Mouse (Mus musculus) small intestine, adult 10 weeks (tissue): Measurements from ENCODE around the gene Krt2. TPM values are rescaled to one million over a fixed set of nuclear protein-coding genes. Genes with fewer than 3 reads are reported as not detected.

Experiments used
- polyA plus RNA-seq: library from polyadenylated mRNA; stranded (reverse); fragments of 350-450 nt; fragmentation: Illumina TruSeq; extraction: RNeasy Lipid Tissue Mini Kit (QIAGEN cat#74804); gene quantifications from one replicate; pipeline ENCODE4 v1.2.3, GENCODE M21; 2014; ENCODE audit warnings: low replicate concordance

The Krt2 gene
- polyA plus RNA-seq = not detected

GRCm38 (mm10) chr15:101817875-101818274 is at the start of gene Krt2:
Gene Krt2, minus strand, starts transcription at chr15:101818169.

DNA sequence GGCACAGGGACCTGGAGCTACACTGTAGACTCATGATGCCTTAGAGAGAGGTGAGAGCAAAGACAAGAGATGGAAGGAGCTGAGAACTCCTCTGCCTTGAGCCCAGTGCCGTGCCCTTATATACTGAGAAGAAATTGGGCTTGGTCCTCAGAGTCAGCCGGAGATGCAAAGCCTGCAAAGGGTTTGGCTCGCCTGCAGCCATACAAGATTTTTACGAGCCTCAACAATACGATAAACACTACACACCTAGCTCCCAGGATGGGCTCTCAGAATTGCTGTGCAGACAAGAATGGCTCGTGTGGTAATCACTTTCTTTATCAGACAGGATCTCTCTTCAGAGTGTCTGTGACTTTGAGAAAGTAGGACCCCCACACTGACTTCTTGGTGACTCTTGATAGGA is 32.7 kb upstream of the Krt2 start, which contains the start of gene Krt1:
TSS of gene Krt1 (minus strand) at position 101 of the 400 bp plus-strand sequence.

GRCm38 (mm10) chr15:101802296-101802835 is 15.6 kb downstream of the Krt2 start, which contains the start of gene Krt73:
Gene Krt73, minus strand, starts transcription at chr15:101802346.

GRCm38 (mm10) chr15:101786360-101786759 is 31.6 kb downstream of the Krt2 start, which contains the start of gene Krt72:
Gene Krt72, minus strand, starts transcription at chr15:101786460.

Other genes with a start within 250 kb of the Krt2 start
- not detected for gene Krt75, start 244.3 kb downstream of the Krt2 start, polyA plus RNA-seq
- gene Gm5414, start 190.0 kb downstream of the Krt2 start, polyA plus RNA-seq = not detected
- not detected for gene Gm5478, start 170.8 kb downstream of the Krt2 start, polyA plus RNA-seq
- gene Krt6b, start 137.9 kb downstream of the Krt2 start, polyA plus RNA-seq = not detected
- gene Krt6a, start 123.9 kb downstream of the Krt2 start, polyA plus RNA-seq = not detected
- not detected for gene Krt5, start 105.3 kb downstream of the Krt2 start, polyA plus RNA-seq
- not detected for gene Krt71, start 75.1 kb downstream of the Krt2 start, polyA plus RNA-seq
- gene Krt72, start 31.7 kb downstream of the Krt2 start, polyA plus RNA-seq = not detected
- gene Krt73, start 15.8 kb downstream of the Krt2 start, polyA plus RNA-seq = not detected
- gene Krt1, start 32.6 kb upstream of the Krt2 start, polyA plus RNA-seq = not detected
- not detected for gene Krt77, start 51.5 kb upstream of the Krt2 start, polyA plus RNA-seq
- not detected for gene Krt76, start 74.8 kb upstream of the Krt2 start, polyA plus RNA-seq
- not detected for gene Krt4, start 106.6 kb upstream of the Krt2 start, polyA plus RNA-seq
- gene Krt79, start 122.2 kb upstream of the Krt2 start, polyA plus RNA-seq = not detected
- not detected for gene Krt78, start 136.1 kb upstream of the Krt2 start, polyA plus RNA-seq
- 56.2 TPM for gene Krt8, start 186.3 kb upstream of the Krt2 start, polyA plus RNA-seq
- gene Krt18, start 210.0 kb upstream of the Krt2 start, polyA plus RNA-seq = 1.4 TPM